8 mouse cellular contexts compared by ENCODE assay signal in the genomic region with DNA sequence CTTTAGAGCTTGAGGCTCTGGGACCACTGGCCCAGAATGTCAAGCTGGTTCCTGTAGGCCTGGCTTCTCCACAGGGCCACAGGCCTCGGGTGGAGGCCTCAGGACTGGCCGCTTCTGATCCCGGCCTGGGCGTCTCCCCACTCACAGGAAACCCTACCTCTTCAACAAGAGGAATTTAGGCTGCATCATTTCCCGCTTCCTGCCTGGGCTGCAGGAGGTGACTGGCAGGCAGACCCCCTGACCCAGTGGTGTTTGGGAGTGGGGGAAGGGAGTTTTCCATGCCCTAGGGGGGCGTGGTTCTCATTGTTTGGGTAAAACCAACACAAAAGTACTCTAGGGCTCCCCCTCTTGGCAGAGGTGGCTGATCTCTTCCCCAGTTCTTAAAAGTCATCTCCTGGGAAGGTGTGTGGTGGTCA. TPM values are rescaled to one million over a fixed set of nuclear protein-coding genes. Genes with fewer than 3 reads are reported as not detected.
A peak's percentile ranks its signal among the peaks of the same experiment; 100 is the strongest.
DNase-seq lines count a peak whose midpoint lies in the region; ATAC-seq lines count a peak whose summit lies in the region.

No protein-coding gene starts in this region.

- H3K36me3 ChIP-seq in embryonic facial prominence, embryonic 15.5 days = peaks cover 27% of the 10 kb centered on the region
- peaks cover 25% of the 10 kb centered on the region for H3K36me3 ChIP-seq in hindbrain, embryonic 12.5 days
- H3K36me3 ChIP-seq in limb, embryonic 15.5 days = peaks cover 22% of the 10 kb centered on the region
- H3K36me3 ChIP-seq in neural tube, embryonic 11.5 days (ENCODE audit: control insufficient read depth, insufficient read depth, low read length) = peaks cover 5% of the 10 kb centered on the region; the same call in 1 of the 2 replicates

- peaks cover 68% of the 10 kb centered on the region for H3K4me1 ChIP-seq in embryonic facial prominence, embryonic 15.5 days
- H3K4me1 ChIP-seq in hindbrain, embryonic 12.5 days = peaks cover 66% of the 10 kb centered on the region
- peaks cover 67% of the 10 kb centered on the region for H3K4me1 ChIP-seq in limb, embryonic 15.5 days
- peaks cover 26% of the 10 kb centered on the region for H3K4me1 ChIP-seq in neural tube, embryonic 11.5 days (ENCODE audit: control insufficient read depth, insufficient read depth, low read length)

- H3K4me2 ChIP-seq in embryonic facial prominence, embryonic 15.5 days (replicated peaks) = no peak overlapping the region
- H3K4me2 ChIP-seq in hindbrain, embryonic 12.5 days (replicated peaks) = no peak overlapping the region
- H3K4me2 ChIP-seq in limb, embryonic 15.5 days = no peak overlapping the region
- H3K4me2 ChIP-seq in neural tube, embryonic 11.5 days (ENCODE audit: low read depth) = no peak overlapping the region

- ATAC-seq in CD4-positive, CD25-positive, alpha-beta regulatory T cell, adult 4 months = no peak
- no peak for ATAC-seq in embryonic facial prominence, embryonic 15.5 days (ENCODE audit: insufficient number of reproducible peaks, low FRiP score, low TSS enrichment, low read depth)
- ATAC-seq in hindbrain, embryonic 12.5 days (ENCODE audit: low FRiP score) = no peak
- ATAC-seq in limb, embryonic 15.5 days (ENCODE audit: insufficient number of reproducible peaks, low FRiP score, low TSS enrichment, low read depth) = no peak
- ATAC-seq in neural tube, embryonic 11.5 days (ENCODE audit: insufficient read depth, low FRiP score, low TSS enrichment) = no peak

- DNase-seq in CD4-positive, CD25-positive, alpha-beta regulatory T cell, adult 2 months (ENCODE audit: low read depth, low spot score) = peak; percentile 79
- peak; percentile 95 for DNase-seq in ZHBTc4 (ENCODE audit: low read depth, low spot score)
- peak; percentile 69 for DNase-seq in neural tube, embryonic 11.5 days (ENCODE audit: low spot score)
- no peak for DNase-seq in frontal cortex, postnatal 36 days (ENCODE audit: low spot score in 2 of 2)

- no peaks in the 10 kb centered on the region for H3K27me3 ChIP-seq in embryonic facial prominence, embryonic 15.5 days
- no peaks in the 10 kb centered on the region for H3K27me3 ChIP-seq in hindbrain, embryonic 12.5 days
- no peaks in the 10 kb centered on the region for H3K27me3 ChIP-seq in limb, embryonic 15.5 days
- no peaks in the 10 kb centered on the region for H3K27me3 ChIP-seq in neural tube, embryonic 11.5 days (ENCODE audit: control insufficient read depth, insufficient read depth, low read length)

- H3K9me3 ChIP-seq in embryonic facial prominence, embryonic 15.5 days (replicated peaks) = no peaks in the 10 kb centered on the region
- no peaks in the 10 kb centered on the region for H3K9me3 ChIP-seq in hindbrain, embryonic 12.5 days (replicated peaks)
- H3K9me3 ChIP-seq in limb, embryonic 15.5 days = no peaks in the 10 kb centered on the region
- no peaks in the 10 kb centered on the region for H3K9me3 ChIP-seq in neural tube, embryonic 11.5 days (ENCODE audit: control insufficient read depth, low read length)

- peak overlapping the region; percentile 66; the same call in 1 of the 2 replicates for H3K27ac ChIP-seq in embryonic facial prominence, embryonic 15.5 days (replicated peaks)
- peak overlapping the region; percentile 57 for H3K27ac ChIP-seq in hindbrain, embryonic 12.5 days
- H3K27ac ChIP-seq in limb, embryonic 15.5 days = peak overlapping the region; percentile 65
- H3K27ac ChIP-seq in neural tube, embryonic 11.5 days (ENCODE audit: low read depth, low read length) = peak overlapping the region; percentile 54

- H3K9ac ChIP-seq in embryonic facial prominence, embryonic 15.5 days = no peak overlapping the region
- H3K9ac ChIP-seq in hindbrain, embryonic 12.5 days = no peak overlapping the region
- no peak overlapping the region for H3K9ac ChIP-seq in limb, embryonic 15.5 days
- no peak overlapping the region; the same call in 1 of the 2 replicates for H3K9ac ChIP-seq in neural tube, embryonic 11.5 days (ENCODE audit: low read length)

- WGBS in embryonic facial prominence, embryonic 15.5 days = 35% methylated on average over 6 of the region's 6 CpGs
- WGBS in hindbrain, embryonic 12.5 days = 15% methylated on average over 6 of the region's 6 CpGs
- WGBS in limb, embryonic 15.5 days = 36% methylated on average over 6 of the region's 6 CpGs
- 12% methylated on average over 6 of the region's 6 CpGs for WGBS in neural tube, embryonic 11.5 days

- no peak overlapping the region for H3K4me3 ChIP-seq in embryonic facial prominence, embryonic 15.5 days (replicated peaks)
- no peak overlapping the region for H3K4me3 ChIP-seq in hindbrain, embryonic 12.5 days
- H3K4me3 ChIP-seq in limb, embryonic 15.5 days = no peak overlapping the region
- H3K4me3 ChIP-seq in neural tube, embryonic 11.5 days (ENCODE audit: low read depth, low read length) = no peak overlapping the region

RNA-seq across cellular contexts. Expression of gene Git1, which starts 4.0 kb away (rescaled TPM):
- 10 to 100 TPM in 1 of 2 experiments, 1 to 10 TPM in 1; 9.6 to 10.9 TPM for polyA plus RNA-seq in CD4-positive, CD25-positive, alpha-beta regulatory T cell, adult 4 months (2017; shearing (Covaris generic))
- 11.7 and 12.5 TPM in 2 replicates for polyA plus RNA-seq in embryonic facial prominence, embryonic 15.5 days (2015; fragmentation: Nextera tagmentation; extraction: Ambion mirVana)
- polyA plus RNA-seq in hindbrain, embryonic 12.5 days (2016; fragmentation: Nextera tagmentation; extraction: Ambion mirVana) = 10.9 and 13.4 TPM in 2 replicates
- polyA plus RNA-seq in limb, embryonic 15.5 days (2015; fragmentation: Nextera tagmentation; extraction: Ambion mirVana) = 9.1 and 10.8 TPM in 2 replicates
- 18.7 and 21.2 TPM in 2 replicates for polyA plus RNA-seq in neural tube, embryonic 11.5 days (2014; fragmentation: Nextera tagmentation; extraction: Ambion mirVana)

RNA-seq across cellular contexts. Expression of gene Ankrd13b, which starts 7.9 kb away (rescaled TPM):
- polyA plus RNA-seq in CD4-positive, CD25-positive, alpha-beta regulatory T cell, adult 4 months (2017; shearing (Covaris generic)) = 1 to 10 TPM; 1.3 to 1.4 TPM
- 8.9 and 10.4 TPM in 2 replicates for polyA plus RNA-seq in embryonic facial prominence, embryonic 15.5 days (2015; fragmentation: Nextera tagmentation; extraction: Ambion mirVana)
- 28.3 and 29.2 TPM in 2 replicates for polyA plus RNA-seq in hindbrain, embryonic 12.5 days (2016; fragmentation: Nextera tagmentation; extraction: Ambion mirVana)
- polyA plus RNA-seq in limb, embryonic 15.5 days (2015; fragmentation: Nextera tagmentation; extraction: Ambion mirVana) = 5.0 and 7.2 TPM in 2 replicates
- 19.4 and 20.5 TPM in 2 replicates for polyA plus RNA-seq in neural tube, embryonic 11.5 days (2014; fragmentation: Nextera tagmentation; extraction: Ambion mirVana)

RNA-seq across cellular contexts. Expression of gene Abhd15, which starts 17.6 kb away (rescaled TPM):
- 1 to 10 TPM; 2.0 to 3.7 TPM for polyA plus RNA-seq in CD4-positive, CD25-positive, alpha-beta regulatory T cell, adult 4 months (2017; shearing (Covaris generic))
- polyA plus RNA-seq in embryonic facial prominence, embryonic 15.5 days (2015; fragmentation: Nextera tagmentation; extraction: Ambion mirVana) = 3.5 and 3.9 TPM in 2 replicates
- 3.5 and 4.2 TPM in 2 replicates for polyA plus RNA-seq in hindbrain, embryonic 12.5 days (2016; fragmentation: Nextera tagmentation; extraction: Ambion mirVana)
- 2.7 and 3.0 TPM in 2 replicates for polyA plus RNA-seq in limb, embryonic 15.5 days (2015; fragmentation: Nextera tagmentation; extraction: Ambion mirVana)
- 2.8 and 4.0 TPM in 2 replicates for polyA plus RNA-seq in neural tube, embryonic 11.5 days (2014; fragmentation: Nextera tagmentation; extraction: Ambion mirVana)

RNA-seq across cellular contexts. Expression of gene Trp53i13, which starts 18.4 kb away (rescaled TPM):
- polyA plus RNA-seq in CD4-positive, CD25-positive, alpha-beta regulatory T cell, adult 4 months (2017; shearing (Covaris generic)) = 1 to 10 TPM; 5.9 to 8.5 TPM
- 61.8 and 63.9 TPM in 2 replicates for polyA plus RNA-seq in embryonic facial prominence, embryonic 15.5 days (2015; fragmentation: Nextera tagmentation; extraction: Ambion mirVana)
- 29.7 and 32.3 TPM in 2 replicates for polyA plus RNA-seq in hindbrain, embryonic 12.5 days (2016; fragmentation: Nextera tagmentation; extraction: Ambion mirVana)
- polyA plus RNA-seq in limb, embryonic 15.5 days (2015; fragmentation: Nextera tagmentation; extraction: Ambion mirVana) = 62.5 and 69.8 TPM in 2 replicates
- 27.8 and 31.9 TPM in 2 replicates for polyA plus RNA-seq in neural tube, embryonic 11.5 days (2014; fragmentation: Nextera tagmentation; extraction: Ambion mirVana)

RNA-seq across cellular contexts. Expression of gene Gm10392, which starts 21.6 kb away (rescaled TPM):
- under 1 TPM; 0.48 to 0.58 TPM for polyA plus RNA-seq in CD4-positive, CD25-positive, alpha-beta regulatory T cell, adult 4 months (2017; shearing (Covaris generic))
- 0.29 and 0.39 TPM in 2 replicates for polyA plus RNA-seq in embryonic facial prominence, embryonic 15.5 days (2015; fragmentation: Nextera tagmentation; extraction: Ambion mirVana)
- 0.14 TPM in 1 of 2 replicates, not detected in the other for polyA plus RNA-seq in hindbrain, embryonic 12.5 days (2016; fragmentation: Nextera tagmentation; extraction: Ambion mirVana)
- 0.12 TPM in 1 of 2 replicates, not detected in the other for polyA plus RNA-seq in limb, embryonic 15.5 days (2015; fragmentation: Nextera tagmentation; extraction: Ambion mirVana)
- polyA plus RNA-seq in neural tube, embryonic 11.5 days (2014; fragmentation: Nextera tagmentation; extraction: Ambion mirVana) = not detected in 2 replicates

Comparison
In these comparisons a context has a peak if more than half of its experiments do, and no peak if none do; other contexts are left out.
1. DNase-seq: peak in CD4-positive, CD25-positive, alpha-beta regulatory T cell, adult 2 months (single experiment), ZHBTc4 (single experiment) and neural tube, embryonic 11.5 days (single experiment); none in frontal cortex, postnatal 36 days (0 of 2).
2. Peak in every context shown above with its lines, with median percentiles within 50 percentile points of each other: H3K27ac ChIP-seq.